Mouse (Mus musculus): Measurements from ENCODE around the gene Sema6c. TPM values are rescaled to one million over a fixed set of nuclear protein-coding genes. Genes with fewer than 3 reads are reported as not detected.

The Sema6c gene
- polyA plus RNA-seq, 1 experiment = 11.8 TPM

DNA sequence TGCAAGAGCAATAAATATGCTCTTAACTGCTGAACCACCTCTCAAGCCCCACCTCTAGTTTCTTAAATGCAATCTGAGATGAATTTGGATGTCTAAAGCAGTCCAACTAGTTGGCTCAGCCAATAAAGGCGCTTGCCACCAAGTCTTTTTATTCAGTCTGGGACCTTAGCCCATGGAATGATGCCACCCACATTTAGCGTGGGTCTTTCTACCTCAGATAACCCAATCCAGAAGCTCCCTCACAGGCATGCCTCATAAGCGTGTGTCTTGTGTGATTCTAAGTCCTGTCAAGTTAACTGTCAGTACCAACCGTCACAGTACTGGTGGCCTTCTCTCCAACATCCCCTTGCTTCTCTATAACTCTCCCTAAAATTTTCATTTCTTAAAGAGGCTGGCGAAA, 18.7 kb downstream of the Sema6c start:
- no peak for DNase-seq
- Histone ChIP-seq H3K4me3 (replicated peaks; ENCODE audit: extremely low read depth, low read depth, low read length) (no peak overlapping the region), H3K4me1 (ENCODE audit: control insufficient read depth, insufficient read depth, low read length) (no peaks in the 10 kb centered on the region)
- 86% methylated on average over 5 of the region's 5 CpGs for WGBS
- TF ChIP-seq POLR2A (IDR thresholded peaks at IDR 0.05; ENCODE audit: borderline replicate concordance, extremely low read depth, low read depth, low read length) (no peak), CTCF (IDR thresholded peaks at IDR 0.05; ENCODE audit: insufficient read depth, low read length) (no peak)

DNA sequence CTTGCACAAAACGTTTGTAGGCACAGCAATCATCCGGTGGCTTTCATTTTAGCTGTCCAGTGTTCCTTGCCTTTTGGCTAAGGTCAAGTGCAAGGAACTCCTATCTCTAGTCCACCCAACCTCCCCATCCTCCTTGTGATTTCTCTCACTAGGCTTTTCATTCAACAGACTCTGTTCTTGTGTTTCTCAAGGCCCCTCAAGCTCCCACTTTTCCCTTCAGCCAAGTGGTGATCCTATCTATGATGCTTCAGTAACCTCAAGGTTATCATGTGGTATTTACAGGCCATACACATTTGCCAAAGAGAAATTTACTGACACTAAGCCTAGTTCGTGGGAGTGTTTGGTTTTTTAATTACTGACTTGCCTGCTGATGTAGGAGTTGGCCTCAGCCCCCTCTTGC, 19.6 kb downstream of the Sema6c start:
- TF ChIP-seq POLR2A (IDR thresholded peaks at IDR 0.05; ENCODE audit: borderline replicate concordance, extremely low read depth, low read depth, low read length) (no peak), CTCF (IDR thresholded peaks at IDR 0.05; ENCODE audit: insufficient read depth, low read length) (no peak)
- DNase-seq = no peak
- WGBS = 54% methylated on average over 3 of the region's 3 CpGs
- Histone ChIP-seq H3K4me1 (ENCODE audit: control insufficient read depth, insufficient read depth, low read length) (no peaks in the 10 kb centered on the region), H3K4me3 (replicated peaks; ENCODE audit: extremely low read depth, low read depth, low read length) (no peak overlapping the region)

DNA sequence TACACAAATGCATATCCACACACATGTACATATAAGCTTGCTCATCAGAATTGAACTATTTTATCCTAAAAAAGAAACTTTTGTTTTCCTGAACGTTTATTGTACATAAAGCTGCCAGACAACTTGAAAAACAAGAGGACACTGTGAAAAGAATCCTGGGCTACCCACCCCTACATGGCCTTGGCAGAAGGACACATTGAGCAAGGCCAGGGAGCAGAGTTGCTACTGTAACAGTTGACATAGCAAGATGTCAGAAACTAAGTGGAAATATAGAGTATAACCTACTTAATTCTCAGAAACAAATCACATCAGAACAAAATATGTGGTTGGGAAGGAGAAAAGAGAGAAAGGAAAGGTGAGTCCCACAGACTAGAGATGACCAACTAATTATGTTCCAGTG, 21.6 kb downstream of the Sema6c start:
- no peaks in the 10 kb centered on the region; the same call in 1 of the 2 replicates for H3K4me1 ChIP-seq (ENCODE audit: control insufficient read depth, insufficient read depth, low read length)
- no peak overlapping the region for H3K4me3 ChIP-seq (replicated peaks; ENCODE audit: extremely low read depth, low read depth, low read length)
- 68% methylated on average over 1 of the region's 1 CpGs for WGBS
- TF ChIP-seq CTCF (IDR thresholded peaks at IDR 0.05; ENCODE audit: insufficient read depth, low read length) (no peak), POLR2A (IDR thresholded peaks at IDR 0.05; ENCODE audit: borderline replicate concordance, extremely low read depth, low read depth, low read length) (no peak)
- no peak for DNase-seq

DNA sequence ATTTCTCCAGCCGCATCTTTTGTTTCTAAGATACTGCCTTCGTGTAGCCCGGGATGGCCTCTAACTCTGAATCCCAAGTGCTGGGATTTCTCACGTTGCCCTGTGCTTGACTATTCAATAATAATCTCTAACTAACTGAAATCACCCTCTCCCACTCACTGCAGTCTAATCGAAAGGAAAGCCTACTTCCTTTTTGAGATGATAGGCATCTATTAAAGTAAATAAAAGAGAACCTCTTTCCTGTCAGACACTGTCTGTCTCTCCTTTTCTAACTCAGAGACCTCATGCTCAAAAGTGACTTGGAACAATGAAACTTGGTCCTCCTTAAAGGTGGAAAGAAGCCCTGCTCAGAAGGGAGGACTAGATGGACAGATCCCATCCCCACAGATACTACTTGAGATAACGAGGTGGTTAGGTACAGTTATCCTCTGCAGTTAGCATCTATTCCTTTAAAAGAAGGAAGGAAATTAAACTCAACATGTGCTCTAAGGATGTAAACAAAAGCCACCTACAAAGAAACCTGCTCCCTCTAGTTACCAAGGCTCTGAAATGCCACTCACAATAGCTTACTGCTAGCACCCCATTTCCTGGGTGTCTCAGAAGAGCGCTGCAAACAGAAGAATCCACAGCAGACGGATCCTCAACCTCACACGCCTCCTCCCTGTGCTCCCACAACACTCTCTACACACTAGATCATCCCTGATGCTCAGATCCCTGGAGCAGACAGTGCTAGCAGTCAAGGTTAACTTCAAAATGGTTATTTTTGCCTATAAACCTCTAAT, 24.7 kb downstream of the Sema6c start:
- DNase-seq = no peak
- 56% methylated on average over 9 of the region's 9 CpGs for WGBS
- no peak overlapping the region for H3K4me3 ChIP-seq (replicated peaks; ENCODE audit: extremely low read depth, low read depth, low read length)
- no peaks in the 10 kb centered on the region; the same call in 1 of the 2 replicates for H3K4me1 ChIP-seq (ENCODE audit: control insufficient read depth, insufficient read depth, low read length)
- TF ChIP-seq POLR2A (IDR thresholded peaks at IDR 0.05; ENCODE audit: borderline replicate concordance, extremely low read depth, low read depth, low read length) (no peak), CTCF (IDR thresholded peaks at IDR 0.05; ENCODE audit: insufficient read depth, low read length) (no peak)

DNA sequence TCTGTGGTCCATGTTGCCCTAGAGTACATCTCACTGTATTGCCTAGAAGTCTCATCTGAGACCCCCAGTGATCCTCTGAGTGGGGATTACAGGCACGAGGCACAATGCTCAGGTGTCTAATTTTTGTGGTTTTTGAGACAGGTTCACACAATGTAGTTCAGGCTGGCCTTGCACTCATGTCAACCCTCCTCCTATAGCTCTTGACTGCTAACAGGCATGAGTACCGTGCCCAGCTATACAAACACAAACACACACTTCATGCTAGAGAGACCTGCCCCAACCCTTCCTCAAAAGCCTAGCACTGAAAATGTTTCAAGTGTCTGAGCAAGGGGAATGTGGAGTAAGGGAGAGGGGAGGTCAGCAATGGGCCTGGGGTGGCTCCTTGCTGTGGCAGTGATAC, 25.8 kb downstream of the Sema6c start:
- H3K4me3 ChIP-seq (replicated peaks; ENCODE audit: extremely low read depth, low read depth, low read length) = no peak overlapping the region
- no peaks in the 10 kb centered on the region; the same call in 1 of the 2 replicates for H3K4me1 ChIP-seq (ENCODE audit: control insufficient read depth, insufficient read depth, low read length)
- 70% methylated on average over 2 of the region's 2 CpGs for whole genome bisulfite sequencing
- DNase-seq = no peak
- TF ChIP-seq CTCF (IDR thresholded peaks at IDR 0.05; ENCODE audit: insufficient read depth, low read length) (no peak), POLR2A (IDR thresholded peaks at IDR 0.05; ENCODE audit: borderline replicate concordance, extremely low read depth, low read depth, low read length) (no peak)

DNA sequence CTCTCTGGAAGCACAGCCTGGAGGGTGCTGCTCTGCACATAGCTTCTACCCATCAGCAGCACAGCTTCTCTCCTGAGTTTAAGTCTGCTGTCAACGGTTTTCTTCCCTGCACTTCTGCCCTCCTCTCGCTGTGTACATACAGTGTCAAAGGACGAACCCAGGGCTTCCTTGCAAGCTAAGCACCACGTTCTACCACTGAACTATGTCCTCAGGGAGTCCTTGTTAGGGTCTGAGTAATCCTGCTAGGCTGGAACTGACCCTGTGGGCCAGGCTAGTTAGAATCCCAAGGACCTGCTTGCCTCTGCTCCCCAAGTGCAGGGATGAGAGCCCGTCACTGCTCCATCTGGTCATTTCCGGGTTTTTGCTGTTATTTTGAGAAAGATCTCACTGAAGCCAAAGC, 26.6 kb downstream of the Sema6c start:
- 68% methylated on average over 6 of the region's 6 CpGs for WGBS
- H3K4me1 ChIP-seq (ENCODE audit: control insufficient read depth, insufficient read depth, low read length) = no peaks in the 10 kb centered on the region; the same call in 1 of the 2 replicates

DNA sequence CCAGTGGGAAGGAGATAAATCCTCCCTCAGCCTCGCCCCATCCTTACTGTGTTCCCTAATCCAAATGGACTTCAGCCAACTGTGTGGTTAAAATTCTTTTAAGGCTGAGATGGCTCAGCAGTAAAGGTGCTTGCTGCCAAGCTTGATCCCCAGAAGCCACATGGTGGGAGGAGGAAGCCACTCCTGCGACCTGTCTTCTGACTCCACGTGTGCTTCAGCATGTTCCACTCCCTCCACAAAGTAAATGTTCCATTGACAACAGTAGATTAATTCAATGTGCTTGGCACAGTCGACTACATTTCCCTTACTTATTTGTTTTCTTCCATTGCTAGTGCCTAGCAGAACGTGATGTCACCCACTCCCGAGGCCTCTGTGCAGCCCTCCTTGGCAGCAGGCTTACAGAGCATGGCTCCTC, 34.5 kb downstream of the Sema6c start:
- DNase-seq = no peak
- no peak for TF ChIP-seq CTCF (IDR thresholded peaks at IDR 0.05; ENCODE audit: insufficient read depth, low read length)
- TF ChIP-seq POLR2A (IDR thresholded peaks at IDR 0.05; ENCODE audit: borderline replicate concordance, extremely low read depth, low read depth, low read length) = no peak
- Histone ChIP-seq H3K4me3 (replicated peaks; ENCODE audit: extremely low read depth, low read depth, low read length) (no peak overlapping the region), H3K4me1 (ENCODE audit: control insufficient read depth, insufficient read depth, low read length) (no peaks in the 10 kb centered on the region)
- 59% methylated on average over 6 of the region's 6 CpGs for WGBS

More for the DNA sequence above, 26.6 kb downstream of the Sema6c start:
- no peak for DNase-seq
- no peak for TF ChIP-seq POLR2A (IDR thresholded peaks at IDR 0.05; ENCODE audit: borderline replicate concordance, extremely low read depth, low read depth, low read length)
- no peak for TF ChIP-seq CTCF (IDR thresholded peaks at IDR 0.05; ENCODE audit: insufficient read depth, low read length)
- H3K4me3 ChIP-seq (replicated peaks; ENCODE audit: extremely low read depth, low read depth, low read length) = no peak overlapping the region

DNA sequence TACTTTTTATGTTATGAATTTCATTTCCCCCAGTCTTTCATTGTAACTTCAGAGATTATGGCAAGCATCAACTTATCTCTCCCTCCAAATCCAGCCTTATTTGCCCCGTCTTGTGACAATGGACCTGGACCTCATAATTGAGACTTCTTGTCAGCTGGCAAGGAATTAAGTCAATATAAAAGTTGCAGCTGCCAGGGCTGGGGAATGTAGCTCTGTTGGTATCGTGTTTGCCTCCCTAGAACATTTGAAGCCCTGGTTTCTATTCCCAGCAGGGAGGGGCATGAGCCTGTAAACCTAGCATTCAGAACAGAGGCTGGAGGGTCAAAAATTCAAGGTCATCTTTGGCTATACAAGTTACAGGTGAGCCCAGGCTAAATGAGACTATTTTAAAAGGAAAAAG, 35.5 kb downstream of the Sema6c start:
- H3K4me1 ChIP-seq (ENCODE audit: control insufficient read depth, insufficient read depth, low read length) = no peaks in the 10 kb centered on the region
- H3K4me3 ChIP-seq (replicated peaks; ENCODE audit: extremely low read depth, low read depth, low read length) = no peak overlapping the region
- DNase-seq = no peak
- TF ChIP-seq CTCF (IDR thresholded peaks at IDR 0.05; ENCODE audit: insufficient read depth, low read length) = no peak
- TF ChIP-seq POLR2A (IDR thresholded peaks at IDR 0.05; ENCODE audit: borderline replicate concordance, extremely low read depth, low read depth, low read length) = no peak
- 72% methylated on average over 2 of the region's 2 CpGs for WGBS

DNA sequence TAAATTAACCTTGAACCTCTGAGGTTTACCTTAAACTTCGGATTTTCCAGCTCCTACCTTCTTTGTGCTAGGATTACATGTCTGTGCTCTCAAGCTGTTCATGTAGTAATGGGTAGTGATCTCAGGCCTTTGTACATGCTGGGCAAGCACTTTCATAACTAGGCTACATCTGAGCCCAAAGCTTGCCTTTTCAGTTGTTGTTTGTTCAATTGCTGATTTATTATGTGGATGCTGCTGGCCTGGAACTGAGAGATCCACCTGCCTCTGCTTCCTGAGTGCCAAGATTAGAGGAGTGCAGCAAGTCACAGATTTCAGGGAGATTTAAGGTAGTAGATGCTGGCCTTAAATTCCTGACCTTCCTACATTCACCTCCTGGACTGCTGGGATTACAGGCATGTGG, 38.8 kb downstream of the Sema6c start:
- Histone ChIP-seq H3K4me3 (replicated peaks; ENCODE audit: extremely low read depth, low read depth, low read length) (no peak overlapping the region), H3K4me1 (ENCODE audit: control insufficient read depth, insufficient read depth, low read length) (no peaks in the 10 kb centered on the region)
- DNase-seq = no peak
- WGBS = 75% methylated on average over 1 of the region's 1 CpGs
- TF ChIP-seq CTCF (IDR thresholded peaks at IDR 0.05; ENCODE audit: insufficient read depth, low read length) = no peak
- TF ChIP-seq POLR2A (IDR thresholded peaks at IDR 0.05; ENCODE audit: borderline replicate concordance, extremely low read depth, low read depth, low read length) = no peak

DNA sequence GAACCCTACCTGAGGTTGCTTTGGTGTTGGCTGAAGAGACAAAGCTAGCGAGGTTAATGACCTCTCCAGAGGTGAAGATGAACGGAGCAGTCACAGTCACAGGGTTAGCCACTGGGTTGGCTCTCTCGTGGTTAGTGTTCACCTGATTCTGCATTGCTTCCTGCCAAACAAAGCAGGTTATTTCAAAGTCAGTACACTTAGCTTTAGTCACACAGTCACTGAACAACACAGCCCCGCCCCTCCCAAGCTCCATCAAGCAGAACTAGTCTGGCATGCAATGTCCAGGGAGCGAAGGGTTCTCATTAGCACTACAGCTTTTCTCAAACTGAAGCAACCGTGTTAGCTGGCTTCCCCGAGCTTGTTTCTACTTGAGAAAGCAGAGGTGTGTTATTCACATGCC, 39.9 kb downstream of the Sema6c start:
- 81% methylated on average over 7 of the region's 7 CpGs for WGBS
- TF ChIP-seq CTCF (IDR thresholded peaks at IDR 0.05; ENCODE audit: insufficient read depth, low read length) (no peak), POLR2A (IDR thresholded peaks at IDR 0.05; ENCODE audit: borderline replicate concordance, extremely low read depth, low read depth, low read length) (no peak)
- no peak overlapping the region for H3K4me3 ChIP-seq (replicated peaks; ENCODE audit: extremely low read depth, low read depth, low read length)
- no peaks in the 10 kb centered on the region for H3K4me1 ChIP-seq (ENCODE audit: control insufficient read depth, insufficient read depth, low read length)
- DNase-seq = no peak

Measured in lung, adult 2 months (tissue).